Mouse (Mus musculus) left cerebral cortex, postnatal 10 days (tissue): ENCODE data around the gene Cldn19. TPM values are rescaled to one million over a fixed set of nuclear protein-coding genes. Genes with fewer than 3 reads are reported as not detected.
A peak's percentile ranks its signal among the peaks of the same experiment; 100 is the strongest.

Experiments
- DNase-seq, 2 experiments: peaks; one replicate each; pipeline ENCODE4 v3.0.0; 2021 to 2022; ENCODE audit warnings: low spot score in 2 of 2, mixed read lengths in 1 of 2; ENCODE audit errors: extremely low spot score in 1 of 2
- intact Hi-C: fragments of 180-260 bp; cut with DNase I; formaldehyde crosslinking; loops from one replicate; pipeline ENCODE4 v1.15.1; 2025
- total RNA-seq, 2 experiments: library from RNA; stranded (reverse); gene quantifications; 2 replicates each; pipeline ENCODE4 v1.2.3; 2021

Gene Cldn19
- total RNA-seq, result under 1 TPM; 0.16 to 0.47 TPM

GRCm38 (mm10) chr4:119255351-119255750, at the start of gene Cldn19:
TSS of gene Cldn19 (plus strand) at chr4:119255414.
- intact Hi-C loops, result no loop called here
- no peak for DNase-seq

- intact Hi-C loops, result no loop called here
Measured at GRCm38 (mm10) chr4:119216667-119217066, 38.5 kb upstream of the Cldn19 start.

DNA sequence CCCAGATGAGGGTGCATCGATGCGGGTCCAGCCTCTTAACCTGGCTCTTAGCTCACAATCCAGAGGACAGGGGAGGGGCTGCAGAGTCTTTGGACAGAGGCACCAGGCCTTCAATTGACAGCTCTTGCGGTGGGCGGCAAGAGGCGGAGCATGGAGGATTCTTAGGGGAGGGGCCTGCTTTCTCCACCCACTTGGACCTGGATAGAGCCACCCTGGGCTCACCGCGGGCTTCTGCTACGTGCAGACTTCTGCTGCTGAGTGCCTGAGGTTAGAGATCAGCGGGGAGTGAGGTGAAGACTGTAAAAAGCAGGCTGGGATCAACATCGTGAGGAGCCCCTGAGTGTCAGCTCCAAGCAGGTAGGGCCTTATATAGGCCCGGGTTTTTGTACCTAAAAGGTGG, 37.0 kb upstream of the Cldn19 start, which contains the start of gene Tmem269:
Gene Tmem269 (minus strand): TSS at position 49 of the 400 bp plus-strand sequence.
- intact Hi-C loops, result no loop called here

More at GRCm38 (mm10) chr4:119216667-119217066, 38.5 kb upstream of the Cldn19 start:
- DNase-seq, result no peak

DNA sequence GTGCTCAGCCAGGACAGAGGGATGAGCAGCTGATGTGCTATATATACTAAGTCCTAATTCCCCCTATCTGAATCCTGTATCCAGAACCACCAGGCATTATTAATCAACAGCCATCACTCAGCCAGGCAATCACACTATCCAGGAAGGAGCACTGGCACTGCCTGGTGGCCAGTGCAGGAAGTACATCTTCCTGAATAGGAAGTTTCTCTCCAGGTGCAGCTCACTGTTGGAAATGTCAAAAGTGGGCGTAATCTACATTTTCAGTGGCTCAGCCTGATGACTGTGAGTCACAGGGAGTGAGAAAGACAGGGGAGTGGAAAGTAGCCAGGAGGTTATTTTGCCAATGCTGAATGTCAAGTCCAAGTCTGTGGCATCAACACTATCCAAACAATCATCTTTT, 31.5 kb upstream of the Cldn19 start:
- intact Hi-C loops, result no loop called here
- no peak for DNase-seq

More for the DNA sequence above, 37.0 kb upstream of the Cldn19 start, which contains the start of gene Tmem269:
- no peak for DNase-seq

DNA sequence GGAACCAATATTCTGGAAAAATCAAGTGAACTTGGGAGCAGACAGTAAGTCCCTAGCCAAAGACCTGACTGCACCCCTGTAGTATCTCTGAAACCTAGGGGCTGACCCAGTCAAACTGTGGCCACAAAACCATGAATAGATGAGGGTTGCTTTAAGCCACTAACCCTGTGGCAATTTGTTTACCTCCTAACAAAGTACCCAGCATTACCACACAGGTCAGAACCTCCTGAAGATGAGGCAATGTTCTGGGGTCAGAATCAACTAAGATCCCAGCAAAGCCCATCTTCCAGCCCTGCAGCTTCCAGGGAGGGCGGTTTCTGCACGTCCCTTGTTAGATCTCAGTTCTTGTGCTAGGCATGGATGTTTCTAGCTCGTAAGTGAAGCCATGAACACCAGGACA, 30.7 kb upstream of the Cldn19 start:
- no peak for DNase-seq
- intact Hi-C loops, result no loop called here

- intact Hi-C loops, result no loop called here
- no peak for DNase-seq
Measured at GRCm38 (mm10) chr4:119225719-119226118, 29.5 kb upstream of the Cldn19 start.

- DNase-seq, result no peak
- intact Hi-C loops, result no loop called here
Measured at GRCm38 (mm10) chr4:119226751-119227150, 28.5 kb upstream of the Cldn19 start.

- peak; percentile 98 to 99 for DNase-seq
- intact Hi-C loops, result no loop called here
Measured at GRCm38 (mm10) chr4:119232410-119233255, 22.6 kb upstream of the Cldn19 start, which contains the start of the genes AU022252 and P3h1. TSS of gene AU022252 (minus strand) at chr4:119232712. TSS of gene P3h1 (plus strand) at chr4:119232915.

GRCm38 (mm10) chr4:119233256-119233901, 21.8 kb upstream of the Cldn19 start:
- peak; percentile 53 to 64 for DNase-seq
- intact Hi-C loops, result no loop called here

DNA sequence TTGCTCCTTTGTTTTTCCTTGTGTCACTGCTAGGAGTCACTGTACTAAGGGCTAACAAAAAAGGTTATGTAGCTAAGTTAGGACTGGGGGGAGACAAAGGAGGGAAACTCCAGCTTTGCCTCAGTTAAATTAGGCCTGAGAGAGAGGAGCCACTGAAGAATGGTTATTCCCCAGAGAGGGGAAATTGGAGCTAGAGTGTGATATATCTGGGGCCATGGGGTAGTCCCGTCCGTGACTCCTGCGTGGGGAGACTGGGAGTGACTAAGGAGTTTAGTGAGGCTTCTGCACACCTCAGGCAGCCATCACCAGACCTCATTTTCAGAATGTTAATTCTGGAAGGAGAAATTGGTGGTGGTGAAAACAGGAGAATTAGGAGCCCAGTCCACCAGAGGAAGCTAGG, 20.9 kb upstream of the Cldn19 start:
- intact Hi-C loops, result no loop called here
- no peak for DNase-seq

DNA sequence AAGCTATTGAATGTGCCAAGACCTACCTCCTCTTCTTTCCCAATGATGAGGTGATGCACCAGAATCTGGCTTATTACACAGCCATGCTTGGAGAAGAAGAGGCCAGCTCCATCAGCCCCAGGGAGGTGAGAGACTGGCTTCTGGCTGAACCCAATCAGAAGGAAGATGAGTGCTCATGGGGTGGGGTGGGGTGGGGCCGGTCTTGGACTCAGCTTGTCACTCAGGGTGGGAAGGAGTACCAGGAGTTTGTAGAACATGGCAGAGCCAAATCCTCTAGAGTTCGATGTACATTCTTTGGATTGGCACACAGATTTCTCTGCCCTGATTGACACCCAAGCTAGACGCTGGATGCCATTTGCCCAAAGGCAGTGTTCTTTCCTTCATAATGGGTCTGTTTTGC, 16.6 kb upstream of the Cldn19 start:
- no peak for DNase-seq
- intact Hi-C loops, result no loop called here

GRCm38 (mm10) chr4:119239181-119239682, 16.0 kb upstream of the Cldn19 start:
- intact Hi-C loops, result no loop called here
- DNase-seq, result peak in 1 of 2 experiments; percentile 66

DNA sequence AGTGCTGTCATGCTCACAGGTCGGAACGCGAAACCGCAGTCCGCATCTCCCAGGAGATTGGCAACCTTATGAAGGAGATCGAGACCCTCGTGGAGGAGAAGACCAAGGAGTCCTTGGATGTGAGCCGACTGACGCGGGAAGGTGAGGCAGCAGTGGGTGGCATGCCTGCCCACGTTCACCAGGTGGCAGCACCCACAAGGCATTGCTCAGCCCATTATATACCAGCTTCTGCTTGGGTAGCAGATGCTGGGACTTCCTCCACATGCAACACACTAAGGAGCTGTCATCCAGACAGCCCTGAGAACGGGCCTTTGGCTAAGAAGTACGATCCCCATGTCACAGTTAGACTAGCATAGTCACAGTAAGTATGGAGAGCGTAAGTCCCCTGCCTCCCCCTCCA, 13.6 kb upstream of the Cldn19 start:
- DNase-seq, result peak; percentile 29 to 63
- intact Hi-C loops, result no loop called here

DNA sequence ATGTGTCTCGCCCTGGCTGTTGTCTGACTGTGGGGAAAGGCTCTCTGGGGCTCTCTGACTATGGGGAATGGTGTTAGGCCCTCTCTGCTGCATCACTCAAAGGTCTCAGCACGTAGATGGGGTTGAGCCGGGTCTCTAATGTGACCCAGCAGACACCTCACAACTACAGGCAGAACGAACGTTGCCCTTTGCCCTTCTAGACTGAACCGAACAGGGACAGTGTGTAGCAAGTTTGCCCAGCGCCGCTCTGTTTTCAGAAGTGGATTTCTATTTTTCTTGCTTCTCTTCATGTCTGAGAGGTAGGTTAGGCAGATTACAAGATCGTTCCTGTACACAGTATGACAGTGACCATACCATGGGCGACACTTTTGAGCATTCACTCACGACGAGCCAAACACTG, 12.6 kb upstream of the Cldn19 start:
- intact Hi-C loops, result no loop called here
- no peak for DNase-seq

- intact Hi-C loops, result loop anchor here (5.0 kb wide), 2 partner anchors 48 to 423 kb away; partner anchors contain the start of gene Ybx1
- no peak for DNase-seq
Measured at GRCm38 (mm10) chr4:119244468-119245240, 10.6 kb upstream of the Cldn19 start.

GRCm38 (mm10) chr4:119245556-119245955, 9.7 kb upstream of the Cldn19 start:
- peak; percentile 43 to 47 for DNase-seq
- intact Hi-C loops, result loop anchor here (5.0 kb wide), 2 partner anchors 47 to 422 kb away; partner anchors contain the start of gene Ybx1

DNA sequence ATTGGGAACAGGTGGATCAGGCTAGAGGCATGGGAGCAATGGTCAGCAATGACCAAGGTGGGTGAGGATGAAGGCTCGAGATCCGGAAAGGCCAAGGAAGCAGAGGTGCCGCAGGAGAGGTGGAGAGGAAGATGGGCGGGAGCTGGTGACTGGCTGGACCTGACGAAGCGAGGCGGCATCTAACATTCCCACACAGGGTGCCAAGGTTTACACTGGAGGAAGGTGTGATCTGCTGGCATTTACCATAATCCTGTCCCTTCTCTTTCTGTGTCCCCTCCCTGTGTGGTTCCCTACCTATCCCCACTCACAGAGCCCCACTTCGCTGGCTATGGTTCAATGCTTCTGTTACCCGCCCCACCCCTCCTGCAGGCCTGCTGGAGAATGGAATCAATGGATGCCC, 9.3 kb upstream of the Cldn19 start:
- intact Hi-C loops, result loop anchor here (5.0 kb wide), 2 partner anchors 46 to 421 kb away; partner anchors contain the start of gene Ybx1
- no peak for DNase-seq

- no peak for DNase-seq
- intact Hi-C loops, result loop anchor here (5.0 kb wide), 2 partner anchors 46 to 421 kb away; partner anchors contain the start of gene Ybx1
Measured at GRCm38 (mm10) chr4:119246688-119247225, 8.5 kb upstream of the Cldn19 start.
